Mouse (Mus musculus) layer of hippocampus, adult 2 months (tissue): ENCODE data around the gene A530016L24Rik. TPM values are rescaled to one million over a fixed set of nuclear protein-coding genes. Genes with fewer than 3 reads are reported as not detected.

Experiments
- DNase-seq, 2 experiments: peaks; one replicate each; pipeline ENCODE4 v3.0.0; 2022; ENCODE audit warnings: low spot score in 2 of 2
- H3K27ac ChIP-seq: fragments of 200-600 bp; 2 replicates; pipeline ENCODE4 v1.8.1; 2022
- H3K4me3 ChIP-seq: fragments of 200-600 bp; 2 replicates; pipeline ENCODE4 v1.8.1; 2022; ENCODE audit warnings: mild to moderate bottlenecking
- CTCF ChIP-seq: fragments of 200-600 bp; conservative IDR thresholded peaks from 2 replicates; pipeline ENCODE4 v1.8.1; 2022; ENCODE audit warnings: antibody characterized with exemption, mild to moderate bottlenecking, moderate library complexity
- total RNA-seq, 2 experiments: library from RNA; stranded (reverse); gene quantifications; 2 replicates each; pipeline ENCODE4 v1.2.3; 2021

The A530016L24Rik gene
- total RNA-seq, 2 experiments from 2014 or later = 0.13 to 0.25 TPM

GRCm38 (mm10) chr12:112544946-112545701, 55.9 kb downstream of the A530016L24Rik start:
- peak overlapping the region; percentile 20; the same call in 1 of the 2 replicates for H3K27ac ChIP-seq

GRCm38 (mm10) chr12:112546110-112546509, 56.9 kb downstream of the A530016L24Rik start:
- Histone ChIP-seq H3K4me3 (no peak overlapping the region), H3K27ac (no peak overlapping the region)
- DNase-seq = no peak
- TF ChIP-seq CTCF = no peak

More at GRCm38 (mm10) chr12:112544946-112545701, 55.9 kb downstream of the A530016L24Rik start:
- no peak for DNase-seq
- no peak for TF ChIP-seq CTCF
- H3K4me3 ChIP-seq = no peak overlapping the region

GRCm38 (mm10) chr12:112549287-112549686, 60.0 kb downstream of the A530016L24Rik start:
- H3K4me3 ChIP-seq = no peak overlapping the region
- no peak overlapping the region for H3K27ac ChIP-seq
- peak; percentile 49 for TF ChIP-seq CTCF
- no peak for DNase-seq

Other genes starting within 250 kb of the A530016L24Rik start
- gene Tmem179, start 27.3 kb downstream of the A530016L24Rik start, total RNA-seq = 100 to 1,000 TPM; 116 to 121 TPM
- 100 to 1,000 TPM; 131 to 138 TPM for gene Inf2, start 99.3 kb downstream of the A530016L24Rik start, total RNA-seq
- 10 to 100 TPM; 10.1 to 10.6 TPM for gene Adssl1, start 130.6 kb downstream of the A530016L24Rik start, total RNA-seq
- 10 to 100 TPM; 19.6 to 20.1 TPM for gene Siva1, start 155.2 kb downstream of the A530016L24Rik start, total RNA-seq
- gene Akt1, start 185.4 kb downstream of the A530016L24Rik start, total RNA-seq = 100 to 1,000 TPM; 152 to 160 TPM
- gene Zbtb42, start 189.4 kb downstream of the A530016L24Rik start, total RNA-seq = under 1 TPM; 0.44 to 0.52 TPM
- gene Cep170b, start 231.0 kb downstream of the A530016L24Rik start, total RNA-seq = 100 to 1,000 TPM; 194 to 210 TPM